Mouse (Mus musculus) yolk sac, embryonic 10.5 days (tissue): ENCODE measurements around the gene Htr3b.
A peak's percentile ranks its signal among the peaks of the same experiment; 100 is the strongest.

Source experiments
- DNase-seq: peaks from one replicate; pipeline ENCODE4 v3.0.0-alpha.2; 2017; ENCODE audit warnings: low spot score

Gene Htr3b

GRCm38 (mm10) chr9:48916011-48916788 is 48.6 kb downstream of the Htr3b start:
- no peak for DNase-seq

GRCm38 (mm10) chr9:48910885-48911537 is 53.8 kb downstream of the Htr3b start, which contains the start of gene Htr3a:
Gene Htr3a, minus strand, starts transcription at chr9:48911099.
- DNase-seq: no peak

GRCm38 (mm10) chr9:48904421-48904820 is 60.4 kb downstream of the Htr3b start:
- DNase-seq: no peak

- no peak for DNase-seq
Observed at GRCm38 (mm10) chr9:48903766-48904165, 61.0 kb downstream of the Htr3b start.

GRCm38 (mm10) chr9:48898551-48898950 is 66.2 kb downstream of the Htr3b start:
- peak; percentile 27 for DNase-seq

GRCm38 (mm10) chr9:48895819-48896536 is 68.8 kb downstream of the Htr3b start:
- DNase-seq: no peak

GRCm38 (mm10) chr9:48894755-48895154 is 70.0 kb downstream of the Htr3b start:
- DNase-seq: no peak

GRCm38 (mm10) chr9:48893986-48894385 is 70.8 kb downstream of the Htr3b start:
- peak; percentile 36 for DNase-seq

GRCm38 (mm10) chr9:48889093-48889492 is 75.7 kb downstream of the Htr3b start:
- no peak for DNase-seq
